Mouse (Mus musculus) liver, postnatal 0 days (tissue): ENCODE measurements around the gene Prkag2.

ENCODE experiments used
- CTCF ChIP-seq: sonication (generic); IDR thresholded peaks from 2 replicates; pipeline ENCODE4 v1.5.1; 2016; ENCODE audit warnings: antibody characterized with exemption, low read depth
- EP300 ChIP-seq: IDR thresholded peaks from 2 replicates; pipeline ENCODE4 v1.6.1; 2016; ENCODE audit warnings: antibody characterized with exemption, low read depth, mild to moderate bottlenecking

DNA sequence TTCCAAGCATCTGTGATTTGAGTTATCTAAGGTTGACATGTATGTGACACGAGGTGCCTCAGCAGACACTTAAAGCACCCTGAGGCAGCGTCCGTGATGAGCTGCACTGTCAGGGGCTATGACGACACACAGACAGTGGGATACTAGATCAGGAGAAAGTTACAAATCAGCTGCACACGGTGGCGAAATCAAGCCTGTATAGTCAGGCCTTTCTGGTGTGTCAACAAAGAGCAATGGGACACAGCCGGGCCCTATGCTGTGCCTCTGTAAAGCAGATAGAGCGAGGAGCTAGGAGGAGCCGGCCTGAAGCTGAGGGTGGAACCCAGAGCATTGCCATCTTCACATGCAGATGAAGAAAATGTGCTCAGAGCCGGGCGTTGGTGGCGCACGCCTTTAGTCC is 12.3 kb downstream of the Prkag2 start:
- TF ChIP-seq CTCF, result no peak
- TF ChIP-seq EP300, result no peak
